In the genomic region with DNA sequence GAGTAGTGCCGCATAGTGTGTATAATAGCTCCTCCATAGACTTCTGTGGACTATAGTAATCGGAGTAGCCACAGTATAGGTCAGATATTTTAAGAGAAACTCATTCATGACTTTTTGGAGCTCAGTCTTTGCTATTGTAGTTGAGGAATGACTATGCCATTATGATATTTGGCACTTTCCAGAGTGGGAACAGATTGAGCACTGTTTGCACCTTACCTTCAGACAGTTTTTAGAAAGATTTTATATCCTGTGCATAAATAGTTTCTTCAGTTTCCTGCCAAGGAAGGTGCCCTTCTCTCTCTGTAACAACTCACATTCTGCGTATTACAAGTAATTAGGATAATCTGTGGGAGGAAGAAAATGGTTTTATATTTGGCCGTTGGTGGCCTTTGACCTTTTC, we compare ENCODE assay signal across 16 mouse cellular contexts.
"Had no signal": no experiment of that assay in that cellular context is flagged by ENCODE, and none has a peak within 500 bp of the region (broad histone marks: within the 10 kb centered on the region; RNA-seq: fewer than 3 reads in every experiment).

No protein-coding gene starts in this region.

- H3K9ac ChIP-seq: neural tube, embryonic 12.5 days; neural tube, embryonic 13.5 days; stomach, embryonic 15.5 days had no signal

- H3K4me3 ChIP-seq: neural tube, embryonic 12.5 days; neural tube, embryonic 13.5 days; stomach, embryonic 15.5 days had no signal

- H3K36me3 ChIP-seq: neural tube, embryonic 12.5 days; neural tube, embryonic 13.5 days; stomach, embryonic 15.5 days had no signal

- DNase-seq: retina, postnatal 1 day; right cerebral cortex, adult 18-20 months; right cerebral cortex, postnatal 14 days; right cerebral cortex, postnatal 25 days; right cerebral cortex, postnatal 4 days; spleen, adult 18-20 months; thymus, adult 18-20 months; thymus, adult 2 months; thymus, postnatal 14 days; thymus, postnatal 25 days; thymus, postnatal 36 days; thymus, postnatal 4 days had no signal

- H3K4me1 ChIP-seq: neural tube, embryonic 12.5 days; neural tube, embryonic 13.5 days; stomach, embryonic 15.5 days had no signal

- H3K27me3 ChIP-seq: neural tube, embryonic 12.5 days; neural tube, embryonic 13.5 days; stomach, embryonic 15.5 days had no signal

- H3K27ac ChIP-seq: neural tube, embryonic 12.5 days; neural tube, embryonic 13.5 days; stomach, embryonic 15.5 days; stomach, postnatal 0 days had no signal

- H3K4me2 ChIP-seq: neural tube, embryonic 12.5 days; neural tube, embryonic 13.5 days; stomach, embryonic 15.5 days had no signal

- H3K9me3 ChIP-seq: neural tube, embryonic 12.5 days; neural tube, embryonic 13.5 days; stomach, embryonic 15.5 days had no signal
